Mouse (Mus musculus): Measurements from ENCODE around the gene Creld2. TPM values are rescaled to one million over a fixed set of nuclear protein-coding genes. Genes with fewer than 3 reads are reported as not detected.

Gene Creld2
- polyA plus RNA-seq, 1 experiment from 2014 or later = 74.7 TPM

GRCm38 (mm10) chr15:88874061-88874460 lies 54.6 kb downstream of the Creld2 start:
- H3K36me3 ChIP-seq = no peaks in the 10 kb centered on the region
- H3K27ac ChIP-seq = no peak overlapping the region
- peaks cover 12% of the 10 kb centered on the region for H3K27me3 ChIP-seq
- no peaks in the 10 kb centered on the region for H3K9me3 ChIP-seq
- H3K4me2 ChIP-seq = no peak overlapping the region
- H3K4me1 ChIP-seq (replicated peaks) = 0 out of 2 replicates have a peak, but pooled peaks cover 5% of the 10 kb centered on the region
- 88% methylated on average over 3 of the region's 3 CpGs for WGBS
- no peak for ATAC-seq (ENCODE audit: insufficient number of reproducible peaks, insufficient read depth, low FRiP score, low TSS enrichment, low read depth)
- H3K4me3 ChIP-seq (replicated peaks) = no peak overlapping the region
- H3K9ac ChIP-seq (replicated peaks) = no peak overlapping the region

- H3K9ac ChIP-seq (replicated peaks) = no peak overlapping the region
- H3K27me3 ChIP-seq = peaks cover 12% of the 10 kb centered on the region
- WGBS = 89% methylated on average over 6 of the region's 6 CpGs
- ATAC-seq (ENCODE audit: insufficient number of reproducible peaks, insufficient read depth, low FRiP score, low TSS enrichment, low read depth) = no peak
- H3K27ac ChIP-seq = no peak overlapping the region
- H3K4me3 ChIP-seq (replicated peaks) = no peak overlapping the region
- H3K9me3 ChIP-seq = no peaks in the 10 kb centered on the region
- no peak overlapping the region for H3K4me2 ChIP-seq
- H3K4me1 ChIP-seq (replicated peaks) = 0 out of 2 replicates have a peak, but pooled peaks cover 5% of the 10 kb centered on the region
- H3K36me3 ChIP-seq = no peaks in the 10 kb centered on the region
Measured at GRCm38 (mm10) chr15:88874477-88874876, 55.0 kb downstream of the Creld2 start.

- H3K4me2 ChIP-seq = peak overlapping the region; percentile 40; the same call in 1 of the 2 replicates
- no peak overlapping the region for H3K9ac ChIP-seq (replicated peaks)
- no peak overlapping the region for H3K4me3 ChIP-seq (replicated peaks)
- H3K9me3 ChIP-seq = no peaks in the 10 kb centered on the region
- ATAC-seq (ENCODE audit: insufficient number of reproducible peaks, insufficient read depth, low FRiP score, low TSS enrichment, low read depth) = peak; percentile 32
- H3K27me3 ChIP-seq = peaks cover 12% of the 10 kb centered on the region
- H3K36me3 ChIP-seq = no peaks in the 10 kb centered on the region
- 36% methylated on average over 10 of the region's 10 CpGs for WGBS
- no peak overlapping the region for H3K27ac ChIP-seq
- H3K4me1 ChIP-seq (replicated peaks) = 0 out of 2 replicates have a peak, but pooled peaks cover 5% of the 10 kb centered on the region
Measured at GRCm38 (mm10) chr15:88875625-88876081, 56.2 kb downstream of the Creld2 start.

Other genes starting within 250 kb of the Creld2 start
- gene Zdhhc25, start 219.3 kb upstream of the Creld2 start, polyA plus RNA-seq (2016; fragmentation: Nextera tagmentation; extraction: Ambion mirVana) = not detected in 2 replicates
- gene Brd1, start 85.4 kb upstream of the Creld2 start, polyA plus RNA-seq (2016; fragmentation: Nextera tagmentation; extraction: Ambion mirVana) = 27.1 and 29.2 TPM in 2 replicates
- gene Zbed4, start 68.0 kb upstream of the Creld2 start, polyA plus RNA-seq (2016; fragmentation: Nextera tagmentation; extraction: Ambion mirVana) = 25.0 and 26.3 TPM in 2 replicates
- gene Alg12, start 328 bp upstream of the Creld2 start, polyA plus RNA-seq (2016; fragmentation: Nextera tagmentation; extraction: Ambion mirVana) = 10.3 and 11.2 TPM in 2 replicates
- 53.9 and 55.3 TPM in 2 replicates for gene Pim3, start 42.5 kb downstream of the Creld2 start, polyA plus RNA-seq (2016; fragmentation: Nextera tagmentation; extraction: Ambion mirVana)
- gene Ttll8, start 134.8 kb downstream of the Creld2 start, polyA plus RNA-seq (2016; fragmentation: Nextera tagmentation; extraction: Ambion mirVana) = not detected in 2 replicates
- not detected in 2 replicates for gene Mlc1, start 159.4 kb downstream of the Creld2 start, polyA plus RNA-seq (2016; fragmentation: Nextera tagmentation; extraction: Ambion mirVana)
- gene Mov10l1, start 163.3 kb downstream of the Creld2 start, polyA plus RNA-seq (2016; fragmentation: Nextera tagmentation; extraction: Ambion mirVana) = not detected in 2 replicates
- gene Panx2, start 240.1 kb downstream of the Creld2 start, polyA plus RNA-seq (2016; fragmentation: Nextera tagmentation; extraction: Ambion mirVana) = 0.41 and 0.54 TPM in 2 replicates